Mouse (Mus musculus) hindbrain, embryonic 16.5 days (tissue): ENCODE measurements around the gene H1f0. TPM values are rescaled to one million over a fixed set of nuclear protein-coding genes. Genes with fewer than 3 reads are reported as not detected.

ENCODE experiments used
- ATAC-seq: fragments of 200-750 bp; cut with Nextera tagmentation; 2 replicates; pipeline ENCODE4 v1.8.0; 2017; ENCODE audit warnings: moderate TSS enrichment, moderate library complexity
- H3K27ac ChIP-seq: fragments of 300-500 bp; sonication (generic); 2 replicates; pipeline ENCODE4 v1.5.1; 2014; ENCODE audit warnings: low read depth, mild to moderate bottlenecking, control low read depth, low read length, moderate library complexity
- H3K27me3 ChIP-seq: fragments of 300-500 bp; sonication (generic); replicated peaks from 2 replicates; pipeline ENCODE4 v1.6.1; 2014; ENCODE audit warnings: low read length; ENCODE audit not compliant: control insufficient read depth, insufficient read depth
- H3K36me3 ChIP-seq: fragments of 300-500 bp; sonication (generic); 2 replicates; pipeline ENCODE4 v1.6.1; 2014; ENCODE audit warnings: mild to moderate bottlenecking, low read length, moderate library complexity, mixed read lengths; ENCODE audit not compliant: control insufficient read depth, insufficient read depth
- H3K4me1 ChIP-seq: fragments of 300-500 bp; sonication (generic); 2 replicates; pipeline ENCODE4 v1.6.1; 2014; ENCODE audit warnings: low read depth, low read length; ENCODE audit not compliant: control insufficient read depth, insufficient read depth
- H3K4me2 ChIP-seq: fragments of 300-500 bp; sonication (generic); 2 replicates; pipeline ENCODE4 v1.6.1; 2014; ENCODE audit warnings: mild to moderate bottlenecking, low read length, control low read depth, moderate library complexity
- H3K4me3 ChIP-seq: fragments of 300-500 bp; sonication (generic); 2 replicates; pipeline ENCODE4 v1.5.1; 2014; ENCODE audit warnings: mild to moderate bottlenecking, low read length, control low read depth, moderate library complexity
- H3K9ac ChIP-seq: fragments of 300-500 bp; sonication (generic); 2 replicates; pipeline ENCODE4 v1.6.1; 2014; ENCODE audit warnings: low read depth, mild to moderate bottlenecking, control low read depth, low read length, moderate library complexity
- H3K9me3 ChIP-seq: fragments of 300-500 bp; sonication (generic); 2 replicates; pipeline ENCODE4 v1.6.1; 2014; ENCODE audit warnings: mild to moderate bottlenecking, low read length, moderate library complexity; ENCODE audit not compliant: control insufficient read depth
- WGBS: fragments of 180-500 bp; shearing (Covaris S2); extraction: QIAGEN DNeasy Blood & Tissue Kit; methylation state at CpG from one replicate; pipeline ENCODE4 v1.1.7; 2014; 5-methylcytosine and 5-hydroxymethylcytosine counted together
- polyA plus RNA-seq: library from polyadenylated mRNA; unstranded; fragments of >200 nt; fragmentation: Nextera tagmentation; extraction: Ambion mirVana; gene quantifications from 2 replicates; pipeline ENCODE4 v1.2.1, GENCODE M21; 2015

Gene H1f0
- polyA plus RNA-seq, 1 experiment from 2014 or later, result 200 TPM

DNA sequence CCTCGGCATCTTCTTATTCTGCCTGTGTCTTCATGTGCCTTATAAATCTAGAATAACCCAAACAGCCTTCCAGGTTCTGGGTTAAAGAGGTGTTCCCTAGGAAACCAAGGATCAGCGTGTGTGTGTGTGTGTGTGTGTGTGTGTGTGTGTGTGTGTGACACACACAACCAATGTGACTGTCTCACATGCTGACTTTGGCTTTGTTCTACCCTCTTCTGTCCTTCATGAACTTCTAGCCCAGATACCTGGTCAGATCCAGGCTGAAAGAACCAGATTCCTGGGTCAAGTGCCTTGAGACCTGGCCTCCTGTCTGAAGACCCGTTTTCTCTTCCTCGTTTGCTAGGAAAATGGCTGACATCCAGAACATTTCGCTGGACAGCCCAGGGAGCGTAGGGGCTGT, 13.3 kb downstream of the H1f0 start, which contains the start of gene Galr3:
Gene Galr3, plus strand, starts transcription at position 301 of the 400 bp plus-strand sequence.
- H3K27me3 ChIP-seq, result peaks cover 10% of the 10 kb centered on the region
- H3K9me3 ChIP-seq, result no peaks in the 10 kb centered on the region
- peak within 1 kb of the TSS; percentile 58 for H3K4me3 ChIP-seq
- H3K9ac ChIP-seq, result peak within 1 kb of the TSS; percentile 70
- WGBS, result 81% methylated on average over 6 of the region's 6 CpGs
- no peak for ATAC-seq
- H3K36me3 ChIP-seq, result no peaks in the 10 kb centered on the region
- H3K4me1 ChIP-seq, result peaks cover 10% of the 10 kb centered on the region
- H3K4me2 ChIP-seq, result peak within 1 kb of the TSS; percentile 79
- peak within 1 kb of the TSS; percentile 26; the same call in 1 of the 2 replicates for H3K27ac ChIP-seq

DNA sequence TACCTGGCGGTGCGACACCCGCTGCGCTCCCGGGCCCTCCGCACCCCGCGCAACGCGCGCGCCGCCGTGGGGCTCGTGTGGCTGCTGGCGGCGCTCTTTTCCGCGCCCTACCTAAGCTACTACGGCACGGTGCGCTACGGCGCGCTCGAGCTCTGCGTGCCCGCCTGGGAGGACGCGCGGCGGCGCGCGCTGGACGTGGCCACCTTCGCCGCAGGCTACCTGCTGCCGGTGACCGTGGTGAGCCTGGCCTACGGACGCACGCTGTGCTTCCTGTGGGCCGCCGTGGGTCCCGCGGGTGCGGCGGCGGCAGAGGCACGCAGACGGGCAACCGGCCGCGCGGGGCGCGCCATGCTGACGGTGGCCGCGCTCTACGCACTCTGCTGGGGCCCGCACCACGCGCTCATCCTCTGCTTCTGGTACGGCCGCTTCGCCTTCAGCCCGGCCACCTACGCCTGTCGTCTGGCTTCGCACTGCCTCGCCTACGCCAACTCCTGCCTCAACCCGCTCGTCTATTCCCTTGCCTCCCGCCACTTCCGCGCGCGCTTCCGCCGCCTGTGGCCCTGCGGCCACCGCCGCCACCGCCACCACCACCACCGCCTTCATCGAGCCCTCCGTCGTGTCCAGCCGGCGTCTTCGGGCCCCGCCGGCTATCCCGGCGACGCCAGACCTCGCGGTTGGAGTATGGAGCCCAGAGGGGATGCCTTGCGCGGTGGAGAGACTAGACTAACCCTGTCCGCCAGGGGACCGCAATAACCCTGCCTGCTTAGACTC, 14.7 kb downstream of the H1f0 start:
- WGBS, result under 1% methylated on average over 99 of the region's 105 CpGs
- Histone ChIP-seq H3K27ac (peak overlapping the region; percentile 26; the same call in 1 of the 2 replicates), H3K9me3 (no peaks in the 10 kb centered on the region), H3K4me3 (peak overlapping the region; percentile 58), H3K4me1 (peaks cover 8% of the 10 kb centered on the region), H3K27me3 (peaks cover 10% of the 10 kb centered on the region), H3K36me3 (no peaks in the 10 kb centered on the region), H3K4me2 (peak overlapping the region; percentile 79), H3K9ac (peak overlapping the region; percentile 70)
- ATAC-seq, result peak; percentile 71

DNA sequence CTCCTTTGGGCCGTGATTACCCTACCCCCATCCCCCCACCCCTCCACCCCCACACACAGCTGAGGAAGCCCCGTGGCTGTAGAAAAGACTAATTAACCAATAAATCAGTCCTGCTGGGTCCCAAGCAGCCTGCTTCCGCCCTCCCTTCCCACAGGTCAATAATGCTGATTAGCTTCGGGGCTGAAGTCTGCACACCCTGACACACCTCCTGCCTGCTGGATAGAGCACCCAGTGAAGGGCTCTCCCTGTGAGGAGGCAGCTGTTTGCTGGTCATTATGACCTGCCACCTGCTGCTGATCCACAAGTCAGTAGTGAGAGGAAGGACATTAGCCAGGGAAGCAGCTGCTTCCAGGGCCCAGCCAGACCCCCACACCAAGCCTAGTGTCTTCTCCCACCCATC, 16.6 kb downstream of the H1f0 start:
- Histone ChIP-seq H3K27me3 (peaks cover 10% of the 10 kb centered on the region), H3K4me3 (no peak overlapping the region), H3K4me2 (no peak overlapping the region), H3K36me3 (no peaks in the 10 kb centered on the region), H3K27ac (no peak overlapping the region), H3K9me3 (no peaks in the 10 kb centered on the region), H3K9ac (no peak overlapping the region), H3K4me1 (peaks cover 7% of the 10 kb centered on the region)
- ATAC-seq, result no peak
- 7% methylated on average over 4 of the region's 4 CpGs for WGBS

DNA sequence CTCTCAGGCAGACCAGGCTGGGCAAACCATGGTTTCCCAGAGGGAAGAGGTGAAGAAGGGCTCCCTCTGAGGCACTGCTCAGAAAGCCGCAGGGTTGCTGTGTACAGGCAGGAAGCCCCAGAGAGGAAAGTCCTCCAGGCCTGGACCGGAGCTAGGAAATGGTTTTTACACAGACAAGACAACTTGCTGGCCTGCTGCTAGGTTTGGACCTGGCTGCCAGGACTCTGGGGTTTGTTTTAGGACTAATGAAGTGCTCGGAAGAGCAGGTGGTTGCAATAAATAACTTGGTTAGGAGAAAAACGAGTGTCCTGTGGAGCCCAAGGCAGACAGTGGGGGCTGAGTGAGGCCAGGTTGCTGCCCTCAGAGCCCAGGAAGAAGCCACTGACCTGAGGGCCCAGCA, 19.9 kb downstream of the H1f0 start:
- WGBS, result 79% methylated on average over 4 of the region's 4 CpGs
- Histone ChIP-seq H3K4me3 (no peak overlapping the region), H3K36me3 (peaks cover under 1% of the 10 kb centered on the region; the same call in 1 of the 2 replicates), H3K9ac (no peak overlapping the region), H3K4me2 (no peak overlapping the region), H3K27ac (no peak overlapping the region), H3K4me1 (no peaks in the 10 kb centered on the region; the same call in 1 of the 2 replicates), H3K27me3 (0 out of 2 replicates have a peak, but pooled peaks cover 2% of the 10 kb centered on the region), H3K9me3 (no peaks in the 10 kb centered on the region)
- no peak for ATAC-seq

DNA sequence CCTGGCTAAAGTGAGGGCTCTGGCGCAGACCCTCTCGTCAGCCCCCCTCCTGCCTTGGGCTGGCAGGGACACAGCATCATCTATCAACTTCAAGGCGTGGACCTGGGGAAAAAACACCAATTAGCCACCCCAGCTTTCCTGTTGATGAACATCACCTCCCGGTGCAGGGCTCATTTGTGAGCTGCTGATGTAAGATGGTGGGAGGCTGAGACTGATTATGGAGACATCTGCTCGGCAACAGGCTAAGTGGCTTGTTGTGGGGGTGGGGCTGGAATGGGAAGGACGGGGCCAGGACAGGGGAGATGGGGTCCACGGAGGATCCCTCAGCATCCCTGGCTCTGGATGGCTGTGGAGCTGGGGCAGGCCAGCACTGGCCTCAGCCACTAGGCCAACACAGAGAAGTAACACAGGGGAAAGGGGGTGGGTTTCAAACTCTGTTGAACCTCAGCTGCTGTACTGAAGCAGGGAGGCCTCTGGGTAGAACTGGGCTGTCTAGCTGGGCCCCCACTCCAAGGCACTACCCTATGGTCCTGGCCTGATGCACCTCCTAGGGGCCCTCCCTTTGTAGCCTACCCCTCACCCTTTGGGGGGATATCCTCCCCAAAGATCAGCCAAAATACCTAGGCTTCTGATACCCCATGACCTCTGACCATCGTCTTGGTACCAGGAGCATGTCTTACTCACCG, 22.1 kb downstream of the H1f0 start:
- peaks cover 19% of the 10 kb centered on the region for H3K36me3 ChIP-seq
- peak overlapping the region; percentile 9; the same call in 1 of the 2 replicates for H3K9ac ChIP-seq
- H3K27me3 ChIP-seq, result no peaks in the 10 kb centered on the region

DNA sequence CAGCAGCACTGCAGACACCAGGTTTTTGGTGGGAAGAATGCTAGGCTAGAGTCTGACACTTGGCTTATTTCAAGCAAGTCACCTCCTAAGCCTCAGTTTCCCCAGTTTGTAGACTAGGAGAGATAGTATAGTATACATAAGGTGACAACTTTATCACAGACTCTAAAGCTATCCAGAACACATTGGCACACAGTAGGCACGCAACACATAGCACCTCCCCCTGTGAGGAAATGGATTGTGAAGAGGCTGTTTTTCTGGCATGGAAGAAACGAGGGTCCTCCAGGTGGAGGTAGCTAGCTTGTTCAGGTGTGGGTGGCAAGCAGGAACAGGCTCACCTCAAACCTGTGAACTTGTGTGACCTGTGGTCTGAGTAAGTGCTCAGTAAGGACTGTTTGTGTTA, 22.7 kb downstream of the H1f0 start:
- Histone ChIP-seq H3K27ac (no peak overlapping the region), H3K4me3 (no peak overlapping the region), H3K36me3 (peaks cover 24% of the 10 kb centered on the region), H3K9ac (no peak overlapping the region), H3K27me3 (no peaks in the 10 kb centered on the region), H3K4me2 (no peak overlapping the region), H3K9me3 (no peaks in the 10 kb centered on the region), H3K4me1 (no peaks in the 10 kb centered on the region; the same call in 1 of the 2 replicates)
- ATAC-seq, result no peak
- 87% methylated on average over 2 of the region's 2 CpGs for WGBS

More for the DNA sequence above, 22.1 kb downstream of the H1f0 start:
- 48% methylated on average over 9 of the region's 9 CpGs for WGBS
- Histone ChIP-seq H3K4me3 (no peak overlapping the region), H3K27ac (no peak overlapping the region), H3K4me2 (no peak overlapping the region), H3K4me1 (no peaks in the 10 kb centered on the region; the same call in 1 of the 2 replicates), H3K9me3 (no peaks in the 10 kb centered on the region)
- ATAC-seq, result peak; percentile 60

DNA sequence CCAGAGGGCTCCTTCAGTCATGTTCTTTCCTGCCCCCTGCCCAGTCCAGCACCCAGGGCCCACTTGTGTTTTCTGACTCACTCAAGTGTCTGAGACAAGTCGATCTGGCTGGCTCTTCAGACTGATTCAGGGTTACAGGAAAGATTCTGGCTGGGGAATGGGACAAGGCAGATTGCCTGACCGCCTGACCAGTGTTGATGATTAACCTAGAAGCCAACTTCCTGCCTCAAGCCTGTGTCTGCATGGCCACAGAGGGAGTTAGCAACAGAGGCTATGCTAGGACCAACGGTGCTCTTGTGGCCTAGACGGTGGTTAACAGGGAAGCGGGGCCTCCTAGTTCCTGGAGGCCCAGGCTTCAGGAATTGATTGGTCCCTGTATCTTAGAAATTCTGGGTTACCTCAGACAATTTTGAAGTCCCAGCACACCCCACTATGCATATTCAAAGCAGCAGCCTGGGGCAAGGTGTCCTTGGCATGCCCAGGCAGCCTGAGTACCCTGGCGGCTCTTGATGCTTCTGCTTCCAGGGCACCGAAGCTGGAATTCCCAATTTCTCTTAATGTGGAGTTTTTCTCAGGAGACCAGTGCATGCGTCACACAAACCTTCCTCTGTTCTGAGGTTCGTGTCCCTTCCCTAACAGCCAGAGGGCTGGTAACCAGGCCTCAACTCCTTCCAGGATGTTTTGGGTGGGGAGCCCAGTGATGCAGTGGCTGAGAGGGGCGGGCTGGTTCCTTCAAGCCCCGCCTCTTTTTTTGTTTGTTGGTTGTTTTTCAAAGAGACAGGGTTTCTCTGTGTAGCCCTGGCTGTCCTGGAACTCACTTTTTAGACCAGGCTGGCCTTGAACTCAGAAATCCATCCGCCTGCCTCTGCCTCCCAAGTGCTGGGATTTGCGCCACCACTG, 23.5 kb downstream of the H1f0 start:
- H3K9me3 ChIP-seq, result no peaks in the 10 kb centered on the region
- WGBS, result 66% methylated on average over 13 of the region's 13 CpGs
- H3K4me1 ChIP-seq, result no peaks in the 10 kb centered on the region; the same call in 1 of the 2 replicates
- H3K36me3 ChIP-seq, result peaks cover 29% of the 10 kb centered on the region
- no peak overlapping the region for H3K27ac ChIP-seq
- H3K4me3 ChIP-seq, result no peak overlapping the region
- H3K9ac ChIP-seq, result no peak overlapping the region
- H3K4me2 ChIP-seq, result no peak overlapping the region
- H3K27me3 ChIP-seq, result no peaks in the 10 kb centered on the region
- ATAC-seq, result no peak

DNA sequence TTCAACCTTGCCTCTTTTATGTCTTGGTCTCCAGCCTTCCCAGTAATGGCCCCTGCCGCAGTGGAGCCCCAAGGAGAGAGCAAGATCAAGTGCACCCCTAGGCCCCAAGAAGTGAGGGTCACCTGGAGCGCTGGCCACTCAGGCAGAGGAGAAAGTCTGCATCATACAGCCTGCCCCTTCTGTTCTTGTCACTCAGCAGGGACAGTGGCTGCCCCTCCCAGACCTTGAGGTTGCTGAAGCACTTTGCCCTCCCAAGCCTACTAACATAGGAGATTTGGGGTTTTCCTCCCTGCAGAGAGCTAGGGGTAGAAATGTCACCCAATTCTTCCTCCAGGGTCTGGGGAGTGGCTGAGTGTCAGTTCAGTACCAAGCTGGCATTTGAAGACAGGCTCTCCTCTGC, 24.1 kb downstream of the H1f0 start:
- WGBS, result 79% methylated on average over 2 of the region's 2 CpGs
- H3K27ac ChIP-seq, result no peak overlapping the region
- H3K27me3 ChIP-seq, result no peaks in the 10 kb centered on the region
- no peaks in the 10 kb centered on the region; the same call in 1 of the 2 replicates for H3K4me1 ChIP-seq
- H3K9ac ChIP-seq, result no peak overlapping the region
- H3K4me3 ChIP-seq, result no peak overlapping the region
- H3K36me3 ChIP-seq, result peaks cover 29% of the 10 kb centered on the region
- H3K4me2 ChIP-seq, result no peak overlapping the region
- ATAC-seq, result no peak
- H3K9me3 ChIP-seq, result no peaks in the 10 kb centered on the region
